Mouse (Mus musculus) stomach, postnatal 0 days (tissue): Measurements from ENCODE around the gene Itprid1. TPM values are rescaled to one million over a fixed set of nuclear protein-coding genes. Genes with fewer than 3 reads are reported as not detected.

ENCODE experiments used
- ATAC-seq: fragments of 200-750 bp; cut with Nextera tagmentation; 2 replicates; pipeline ENCODE4 v1.8.0; 2017; ENCODE audit not compliant: low FRiP score, low TSS enrichment
- DNase-seq: peaks from one replicate; pipeline ENCODE4 v3.0.0-alpha.2; 2016; ENCODE audit warnings: low spot score
- H3K27ac ChIP-seq: fragments of 300-500 bp; sonication (generic); replicated peaks from 2 replicates; pipeline ENCODE4 v1.5.1; 2014; ENCODE audit warnings: mild to moderate bottlenecking, control low read depth
- H3K27me3 ChIP-seq: fragments of 300-500 bp; sonication (generic); 2 replicates; pipeline ENCODE4 v1.6.1; 2014; ENCODE audit warnings: low read length; ENCODE audit not compliant: control insufficient read depth, insufficient read depth
- H3K36me3 ChIP-seq: fragments of 300-500 bp; sonication (generic); 2 replicates; pipeline ENCODE4 v1.6.1; 2014; ENCODE audit warnings: low read length, mixed read lengths; ENCODE audit not compliant: control insufficient read depth, insufficient read depth
- H3K4me1 ChIP-seq: fragments of 300-500 bp; sonication (generic); replicated peaks from 2 replicates; pipeline ENCODE4 v1.6.1; 2014; ENCODE audit warnings: antibody characterized with exemption; ENCODE audit not compliant: control insufficient read depth, insufficient read depth
- H3K4me2 ChIP-seq: fragments of 300-500 bp; sonication (generic); replicated peaks from 2 replicates; pipeline ENCODE4 v1.6.1; 2014; ENCODE audit warnings: low read depth, mild to moderate bottlenecking, control low read depth, moderate library complexity
- H3K4me3 ChIP-seq: fragments of 300-500 bp; sonication (generic); 2 replicates; pipeline ENCODE4 v1.5.1; 2014; ENCODE audit warnings: low read depth, low read length, control low read depth
- H3K9ac ChIP-seq: fragments of 300-500 bp; sonication (generic); 2 replicates; pipeline ENCODE4 v1.6.1; 2014; ENCODE audit warnings: mild to moderate bottlenecking, low read length, control low read depth, mixed read lengths
- H3K9me3 ChIP-seq: fragments of 300-500 bp; sonication (generic); 2 replicates; pipeline ENCODE4 v1.6.1; 2016; ENCODE audit warnings: low read length; ENCODE audit not compliant: control insufficient read depth
- CTCF ChIP-seq: IDR thresholded peaks from 2 replicates; pipeline ENCODE4 v1.5.1; 2016; ENCODE audit warnings: antibody characterized with exemption, low read depth, mild to moderate bottlenecking, moderate library complexity
- EP300 ChIP-seq: optimal IDR thresholded peaks from 2 replicates; pipeline ENCODE3; 2016; ENCODE audit warnings: antibody characterized with exemption
- WGBS: fragments of 180-500 bp; shearing (Covaris S2); extraction: QIAGEN DNeasy Blood & Tissue Kit; methylation state at CpG from one replicate; pipeline ENCODE4 v1.1.7; 2014; 5-methylcytosine and 5-hydroxymethylcytosine counted together
- polyA plus RNA-seq: library from polyadenylated mRNA; unstranded; fragments of >200 nt; fragmentation: Nextera tagmentation; extraction: Ambion mirVana; gene quantifications from 2 replicates; pipeline ENCODE4 v1.2.1, GENCODE M21; 2015

The Itprid1 gene
- polyA plus RNA-seq, 1 experiment from 2014 or later: 0.24 TPM

GRCm38 (mm10) chr6:55865206-55865605 is 28.5 kb downstream of the Itprid1 start:
- Histone ChIP-seq H3K9me3 (no peaks in the 10 kb centered on the region), H3K27me3 (no peaks in the 10 kb centered on the region), H3K4me1 (no peaks in the 10 kb centered on the region), H3K27ac (no peak overlapping the region), H3K9ac (no peak overlapping the region), H3K4me2 (no peak overlapping the region), H3K36me3 (no peaks in the 10 kb centered on the region), H3K4me3 (no peak overlapping the region)
- ATAC-seq: no peak
- WGBS: 71% methylated on average over 2 of the region's 2 CpGs
- TF ChIP-seq CTCF: no peak
- no peak for TF ChIP-seq EP300
- no peak for DNase-seq

GRCm38 (mm10) chr6:55879356-55879960 is 42.8 kb downstream of the Itprid1 start:
- Histone ChIP-seq H3K36me3 (no peaks in the 10 kb centered on the region), H3K27ac (no peak overlapping the region), H3K9me3 (no peaks in the 10 kb centered on the region), H3K9ac (no peak overlapping the region), H3K4me1 (no peaks in the 10 kb centered on the region), H3K4me3 (no peak overlapping the region), H3K4me2 (no peak overlapping the region), H3K27me3 (no peaks in the 10 kb centered on the region)
- TF ChIP-seq CTCF: no peak
- no peak for TF ChIP-seq EP300
- WGBS: 37% methylated on average over 5 of the region's 5 CpGs
- DNase-seq: no peak
- ATAC-seq: no peak

- no peak overlapping the region for H3K4me2 ChIP-seq
- TF ChIP-seq CTCF: no peak
- WGBS: 24% methylated on average over 3 of the region's 3 CpGs
- DNase-seq (no peak), ATAC-seq (no peak)
- no peak overlapping the region for H3K9ac ChIP-seq
- no peak overlapping the region for H3K4me3 ChIP-seq
- no peaks in the 10 kb centered on the region for H3K9me3 ChIP-seq
- no peaks in the 10 kb centered on the region for H3K36me3 ChIP-seq
- no peaks in the 10 kb centered on the region for H3K4me1 ChIP-seq
- no peaks in the 10 kb centered on the region for H3K27me3 ChIP-seq
- no peak overlapping the region for H3K27ac ChIP-seq
These were observed 44.2 kb downstream of the Itprid1 start for GRCm38 (mm10) chr6:55880886-55881285.

- no peaks in the 10 kb centered on the region for H3K4me1 ChIP-seq
- WGBS: 78% methylated on average over 1 of the region's 1 CpGs
- no peak overlapping the region for H3K4me3 ChIP-seq
- H3K4me2 ChIP-seq: no peak overlapping the region
- TF ChIP-seq CTCF (no peak), EP300 (no peak)
- no peak overlapping the region for H3K9ac ChIP-seq
- no peak for DNase-seq
- no peak overlapping the region for H3K27ac ChIP-seq
- no peaks in the 10 kb centered on the region for H3K9me3 ChIP-seq
- ATAC-seq: no peak
- H3K36me3 ChIP-seq: no peaks in the 10 kb centered on the region
- no peaks in the 10 kb centered on the region for H3K27me3 ChIP-seq
These were observed 50.9 kb downstream of the Itprid1 start for GRCm38 (mm10) chr6:55887598-55887997.

GRCm38 (mm10) chr6:55901568-55902328 is 65.1 kb downstream of the Itprid1 start:
- Histone ChIP-seq H3K27me3 (no peaks in the 10 kb centered on the region), H3K4me1 (no peaks in the 10 kb centered on the region), H3K27ac (no peak overlapping the region), H3K36me3 (no peaks in the 10 kb centered on the region), H3K9me3 (no peaks in the 10 kb centered on the region), H3K4me3 (no peak overlapping the region), H3K4me2 (no peak overlapping the region), H3K9ac (no peak overlapping the region)
- WGBS: 75% methylated on average over 5 of the region's 5 CpGs
- DNase-seq (no peak), ATAC-seq (no peak)
- TF ChIP-seq EP300 (no peak), CTCF (no peak)

GRCm38 (mm10) chr6:55902329-55902605 is 65.6 kb downstream of the Itprid1 start:
- Histone ChIP-seq H3K27ac (no peak overlapping the region), H3K4me1 (no peaks in the 10 kb centered on the region), H3K36me3 (no peaks in the 10 kb centered on the region), H3K9me3 (no peaks in the 10 kb centered on the region), H3K9ac (no peak overlapping the region), H3K4me2 (no peak overlapping the region), H3K27me3 (no peaks in the 10 kb centered on the region), H3K4me3 (no peak overlapping the region)
- ATAC-seq (no peak), DNase-seq (no peak)
- TF ChIP-seq EP300: no peak
- no peak for TF ChIP-seq CTCF
- 84% methylated on average over 1 of the region's 1 CpGs for WGBS
